Mouse (Mus musculus): ENCODE measurements around the gene Fkbp5.
"Not testable (repeated sequence)": the region's sequence is repeated elsewhere in the genome, so short reads cannot be mapped to it uniquely, and the experiment has no call there.

Fkbp5 gene

GRCm38 (mm10) chr17:28438342-28439115, 78.8 kb downstream of the Fkbp5 start:
- Histone ChIP-seq H3K27me3 (ENCODE audit: control insufficient read depth, insufficient read depth, low read length, poor library complexity, severe bottlenecking) (no peaks in the 10 kb centered on the region), H3K36me3 (ENCODE audit: control insufficient read depth, insufficient read depth, low read length, poor library complexity, severe bottlenecking) (no peaks in the 10 kb centered on the region; the same call in 1 of the 2 replicates)
- DNase-seq (ENCODE audit: low read depth, low spot score): no peak

- H3K27me3 ChIP-seq (ENCODE audit: control insufficient read depth, insufficient read depth, low read length, poor library complexity, severe bottlenecking): no peaks in the 10 kb centered on the region
- DNase-seq (ENCODE audit: low read depth, low spot score): no peak
- H3K36me3 ChIP-seq (ENCODE audit: control insufficient read depth, insufficient read depth, low read length, poor library complexity, severe bottlenecking): no peaks in the 10 kb centered on the region; the same call in 1 of the 2 replicates
Observed at GRCm38 (mm10) chr17:28437938-28438337, 79.4 kb downstream of the Fkbp5 start.

GRCm38 (mm10) chr17:28434921-28435485, 82.3 kb downstream of the Fkbp5 start:
- no peak for DNase-seq (ENCODE audit: low read depth, low spot score)
- no peaks in the 10 kb centered on the region; the same call in 1 of the 2 replicates for H3K36me3 ChIP-seq (ENCODE audit: control insufficient read depth, insufficient read depth, low read length, poor library complexity, severe bottlenecking)
- H3K27me3 ChIP-seq (ENCODE audit: control insufficient read depth, insufficient read depth, low read length, poor library complexity, severe bottlenecking): no peaks in the 10 kb centered on the region

GRCm38 (mm10) chr17:28433029-28433428, 84.3 kb downstream of the Fkbp5 start:
- no peaks in the 10 kb centered on the region; the same call in 1 of the 2 replicates for H3K36me3 ChIP-seq (ENCODE audit: control insufficient read depth, insufficient read depth, low read length, poor library complexity, severe bottlenecking)
- no peaks in the 10 kb centered on the region for H3K27me3 ChIP-seq (ENCODE audit: control insufficient read depth, insufficient read depth, low read length, poor library complexity, severe bottlenecking)
- no peak for DNase-seq (ENCODE audit: low read depth, low spot score)

- DNase-seq (ENCODE audit: low read depth, low spot score): peak; percentile 17
- no peaks in the 10 kb centered on the region; the same call in 1 of the 2 replicates for H3K36me3 ChIP-seq (ENCODE audit: control insufficient read depth, insufficient read depth, low read length, poor library complexity, severe bottlenecking)
Observed at GRCm38 (mm10) chr17:28431931-28432335, 85.4 kb downstream of the Fkbp5 start.

GRCm38 (mm10) chr17:28431038-28431437, 86.3 kb downstream of the Fkbp5 start:
- Histone ChIP-seq H3K27me3 (ENCODE audit: control insufficient read depth, insufficient read depth, low read length, poor library complexity, severe bottlenecking) (no peaks in the 10 kb centered on the region), H3K36me3 (ENCODE audit: control insufficient read depth, insufficient read depth, low read length, poor library complexity, severe bottlenecking) (no peaks in the 10 kb centered on the region; the same call in none of the 2 replicates)
- DNase-seq (ENCODE audit: low read depth, low spot score): no peak

More at GRCm38 (mm10) chr17:28431931-28432335, 85.4 kb downstream of the Fkbp5 start:
- no peaks in the 10 kb centered on the region for H3K27me3 ChIP-seq (ENCODE audit: control insufficient read depth, insufficient read depth, low read length, poor library complexity, severe bottlenecking)

- no peaks in the 10 kb centered on the region for H3K27me3 ChIP-seq (ENCODE audit: control insufficient read depth, insufficient read depth, low read length, poor library complexity, severe bottlenecking)
- no peak for DNase-seq (ENCODE audit: low read depth, low spot score)
Observed at GRCm38 (mm10) chr17:28428474-28429258, 88.7 kb downstream of the Fkbp5 start.

GRCm38 (mm10) chr17:28427666-28428065, 89.7 kb downstream of the Fkbp5 start:
- DNase-seq (ENCODE audit: low read depth, low spot score): no peak
- Histone ChIP-seq H3K36me3 (ENCODE audit: control insufficient read depth, insufficient read depth, low read length, poor library complexity, severe bottlenecking) (no peaks in the 10 kb centered on the region; the same call in none of the 2 replicates), H3K27me3 (ENCODE audit: control insufficient read depth, insufficient read depth, low read length, poor library complexity, severe bottlenecking) (no peaks in the 10 kb centered on the region)

More at GRCm38 (mm10) chr17:28428474-28429258, 88.7 kb downstream of the Fkbp5 start:
- no peaks in the 10 kb centered on the region; the same call in none of the 2 replicates for H3K36me3 ChIP-seq (ENCODE audit: control insufficient read depth, insufficient read depth, low read length, poor library complexity, severe bottlenecking)

GRCm38 (mm10) chr17:28424373-28424772, 93.0 kb downstream of the Fkbp5 start:
- no peak for DNase-seq (ENCODE audit: low read depth, low spot score)
- Histone ChIP-seq H3K36me3 (ENCODE audit: control insufficient read depth, insufficient read depth, low read length, poor library complexity, severe bottlenecking) (no peaks in the 10 kb centered on the region; the same call in none of the 2 replicates), H3K27me3 (ENCODE audit: control insufficient read depth, insufficient read depth, low read length, poor library complexity, severe bottlenecking) (no peaks in the 10 kb centered on the region)

- Histone ChIP-seq H3K36me3 (ENCODE audit: control insufficient read depth, insufficient read depth, low read length, poor library complexity, severe bottlenecking) (no peaks in the 10 kb centered on the region), H3K27me3 (ENCODE audit: control insufficient read depth, insufficient read depth, low read length, poor library complexity, severe bottlenecking) (no peaks in the 10 kb centered on the region)
- DNase-seq (ENCODE audit: low read depth, low spot score): no peak
Observed at GRCm38 (mm10) chr17:28421071-28421470, 96.3 kb downstream of the Fkbp5 start.

GRCm38 (mm10) chr17:28420229-28421051, 96.9 kb downstream of the Fkbp5 start:
- no peaks in the 10 kb centered on the region for H3K27me3 ChIP-seq (ENCODE audit: control insufficient read depth, insufficient read depth, low read length, poor library complexity, severe bottlenecking)
- DNase-seq (ENCODE audit: low read depth, low spot score): no peak
- H3K36me3 ChIP-seq (ENCODE audit: control insufficient read depth, insufficient read depth, low read length, poor library complexity, severe bottlenecking): no peaks in the 10 kb centered on the region

- Histone ChIP-seq H3K27me3 (ENCODE audit: control insufficient read depth, insufficient read depth, low read length, poor library complexity, severe bottlenecking) (no peaks in the 10 kb centered on the region), H3K36me3 (ENCODE audit: control insufficient read depth, insufficient read depth, low read length, poor library complexity, severe bottlenecking) (no peaks in the 10 kb centered on the region)
- DNase-seq (ENCODE audit: low read depth, low spot score): no peak
Observed at GRCm38 (mm10) chr17:28419636-28420035, 97.7 kb downstream of the Fkbp5 start.

- Histone ChIP-seq H3K36me3 (ENCODE audit: control insufficient read depth, insufficient read depth, low read length, poor library complexity, severe bottlenecking) (no peaks in the 10 kb centered on the region), H3K27me3 (ENCODE audit: control insufficient read depth, insufficient read depth, low read length, poor library complexity, severe bottlenecking) (no peaks in the 10 kb centered on the region)
- DNase-seq (ENCODE audit: low read depth, low spot score): no peak
Observed at GRCm38 (mm10) chr17:28418954-28419353, 98.4 kb downstream of the Fkbp5 start.

GRCm38 (mm10) chr17:28418481-28418880, 98.8 kb downstream of the Fkbp5 start:
- not testable (repeated sequence) for DNase-seq (ENCODE audit: low read depth, low spot score); H3K36me3 ChIP-seq (ENCODE audit: control insufficient read depth, insufficient read depth, low read length, poor library complexity, severe bottlenecking); H3K27me3 ChIP-seq (ENCODE audit: control insufficient read depth, insufficient read depth, low read length, poor library complexity, severe bottlenecking)
